Mouse (Mus musculus) CH12.LX (cell line): ENCODE data around the gene Caly.

Experiments used
- CTCF ChIP-seq, 2 experiments: IDR thresholded peaks in 1 of 2; conservative IDR thresholded peaks in 1 of 2; 2 replicates each; pipeline ENCODE4 v1.5.1; 2011 to 2012; ENCODE audit warnings: low read depth in 2 of 2, low read length in 2 of 2, improper control_type of control experiment in 1 of 2, inconsistent platforms in 1 of 2, mild to moderate bottlenecking in 1 of 2, moderate library complexity in 1 of 2
- RAD21 ChIP-seq: IDR thresholded peaks from 2 replicates; pipeline ENCODE4 v1.6.1; 2011; ENCODE audit warnings: low read depth, mild to moderate bottlenecking, low read length, improper control_type of control experiment, moderate library complexity
- ZNF384 ChIP-seq: IDR thresholded peaks from 2 replicates; pipeline ENCODE4 v1.6.1; 2012; ENCODE audit warnings: low read depth, low read length, improper control_type of control experiment, inconsistent platforms

DNA sequence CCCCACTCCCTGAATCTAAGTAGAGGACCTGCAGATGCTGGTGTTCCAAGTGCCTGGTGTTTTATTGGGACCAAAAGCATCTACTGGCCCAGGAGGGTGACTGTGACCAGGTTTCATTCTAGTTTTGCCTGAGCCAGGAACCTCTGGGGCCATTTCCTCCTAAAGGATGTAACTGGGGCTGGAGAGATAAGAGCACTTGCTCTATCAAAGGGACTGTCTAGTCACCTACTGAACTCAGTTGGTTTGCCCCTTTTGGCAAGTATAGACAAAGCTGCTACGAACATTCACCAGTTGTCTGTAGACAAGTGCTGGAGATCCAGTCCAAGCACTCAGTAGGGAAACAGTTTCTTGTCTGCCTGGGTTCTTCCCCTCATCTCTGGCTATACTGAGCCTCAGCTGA, 16.1 kb upstream of the Caly start:
- no peak for TF ChIP-seq CTCF (conservative IDR thresholded peaks at IDR 0.05 in 1 of 2, IDR thresholded peaks at IDR 0.05 in 1 of 2; ENCODE audit: low read depth in 2 of 2, low read length in 2 of 2)
- TF ChIP-seq ZNF384 = no peak
- no peak for TF ChIP-seq RAD21
